Mouse (Mus musculus) ES-Bruce4 (cell line): ENCODE measurements around the gene Apc2. TPM values are rescaled to one million over a fixed set of nuclear protein-coding genes. Genes with fewer than 3 reads are reported as not detected.
"Not testable (repeated sequence)": the region's sequence is repeated elsewhere in the genome, so short reads cannot be mapped to it uniquely, and the experiment has no call there.

Experiments
- H3K27ac ChIP-seq: 2 replicates; pipeline ENCODE4 v1.5.1; 2012; ENCODE audit warnings: low read length, inconsistent platforms; ENCODE audit not compliant: insufficient read depth
- H3K27me3 ChIP-seq: 2 replicates; pipeline ENCODE4 v1.6.1; 2012; ENCODE audit warnings: mild to moderate bottlenecking, low read length, inconsistent platforms; ENCODE audit not compliant: control insufficient read depth, poor library complexity, insufficient read depth, severe bottlenecking
- H3K36me3 ChIP-seq: 2 replicates; pipeline ENCODE4 v1.6.1; 2012; ENCODE audit warnings: inconsistent platforms, mild to moderate bottlenecking, low read length, moderate library complexity; ENCODE audit not compliant: control insufficient read depth, poor library complexity, insufficient read depth, severe bottlenecking
- H3K4me1 ChIP-seq: one replicate; pipeline ENCODE4 v1.8.1; 2011; ENCODE audit warnings: low read length; ENCODE audit not compliant: control insufficient read depth, insufficient read depth
- H3K4me3 ChIP-seq: 2 replicates; pipeline ENCODE4 v1.5.1; 2011; ENCODE audit warnings: low read depth, mild to moderate bottlenecking, low read length
- H3K9ac ChIP-seq: 2 replicates; pipeline ENCODE4 v1.6.1; 2012; ENCODE audit warnings: low read depth, mild to moderate bottlenecking, inconsistent platforms; ENCODE audit not compliant: poor library complexity, severe bottlenecking
- H3K9me3 ChIP-seq: replicated peaks from 2 replicates; pipeline ENCODE4 v1.6.1; 2012; ENCODE audit warnings: mild to moderate bottlenecking, low read length, inconsistent platforms; ENCODE audit not compliant: control insufficient read depth, poor library complexity, insufficient read depth, severe bottlenecking
- CTCF ChIP-seq: IDR thresholded peaks from one replicate; pipeline ENCODE4 v1.8.1; 2011; ENCODE audit warnings: low read depth, low read length
- EP300 ChIP-seq: IDR thresholded peaks from 2 replicates; pipeline ENCODE4 v1.6.1; 2011; ENCODE audit warnings: low read depth, low read length; ENCODE audit not compliant: insufficient read depth
- POLR2A ChIP-seq: IDR thresholded peaks from one replicate; pipeline ENCODE4 v1.8.1; 2011; ENCODE audit warnings: low read length; ENCODE audit not compliant: insufficient read depth
- polyA plus RNA-seq: library from polyadenylated mRNA; stranded (reverse); fragments of >200 nt; gene quantifications from 2 replicates; pipeline ENCODE4 v1.2.4, GENCODE M21; 2011; ENCODE audit warnings: low read depth; ENCODE audit not compliant: missing spikeins, insufficient read depth, insufficient read length

Apc2 gene
- polyA plus RNA-seq = 3.2 and 3.8 TPM in 2 replicates

- H3K4me3 ChIP-seq = peak within 1 kb of the TSS; percentile 82
- no peaks in the 10 kb centered on the region for H3K9me3 ChIP-seq
- H3K36me3 ChIP-seq = peaks cover 25% of the 10 kb centered on the region
- H3K27ac ChIP-seq = peak within 1 kb of the TSS; percentile 48; the same call in 1 of the 2 replicates
- no peak within 1 kb of the TSS for H3K9ac ChIP-seq
- H3K27me3 ChIP-seq = no peaks in the 10 kb centered on the region
- TF ChIP-seq POLR2A (no peak), EP300 (no peak), CTCF (peak; percentile 73)
- peaks cover 3% of the 10 kb centered on the region for H3K4me1 ChIP-seq
Measured at GRCm38 (mm10) chr10:80295618-80296425, at the start of gene Apc2. Gene Apc2, plus strand, starts transcription at chr10:80295977.

GRCm38 (mm10) chr10:80247849-80248248 is 47.9 kb upstream of the Apc2 start:
- Histone ChIP-seq H3K4me1 (peaks cover 1% of the 10 kb centered on the region), H3K27ac (no peak overlapping the region), H3K27me3 (no peaks in the 10 kb centered on the region), H3K36me3 (0 out of 2 replicates have a peak, but pooled peaks cover 8% of the 10 kb centered on the region), H3K9me3 (no peaks in the 10 kb centered on the region), H3K9ac (no peak overlapping the region), H3K4me3 (0 out of 2 replicates have a peak overlapping the region, but pooled peaks have one; percentile 15)
- TF ChIP-seq CTCF (peak; percentile 38), EP300 (no peak), POLR2A (no peak)

- H3K36me3 ChIP-seq, H3K27ac ChIP-seq, H3K27me3 ChIP-seq, H3K9me3 ChIP-seq, H3K9ac ChIP-seq, H3K4me1 ChIP-seq: not testable (repeated sequence)
- H3K4me3 ChIP-seq = peak overlapping the region; percentile 95; the same call in 1 of the 2 replicates
Measured at GRCm38 (mm10) chr10:80248437-80248836, 47.3 kb upstream of the Apc2 start.

- peak within 1 kb of the TSS; percentile 95 for H3K4me3 ChIP-seq
- H3K9me3 ChIP-seq = no peaks in the 10 kb centered on the region
- TF ChIP-seq CTCF (no peak), POLR2A (peak; percentile 91), EP300 (peak; percentile 71; the same call in 1 of the 2 replicates)
- H3K36me3 ChIP-seq = no peaks in the 10 kb centered on the region
- H3K4me1 ChIP-seq = peaks cover 1% of the 10 kb centered on the region
- peak within 1 kb of the TSS; percentile 37; the same call in 1 of the 2 replicates for H3K27ac ChIP-seq
- H3K27me3 ChIP-seq = no peaks in the 10 kb centered on the region
- peak within 1 kb of the TSS; percentile 70 for H3K9ac ChIP-seq
Measured at GRCm38 (mm10) chr10:80248971-80249640, 46.7 kb upstream of the Apc2 start, which contains the start of gene Ndufs7. Gene Ndufs7, plus strand, starts transcription at chr10:80249121.

- Histone ChIP-seq H3K4me3 (peak overlapping the region; percentile 95), H3K9me3 (no peaks in the 10 kb centered on the region), H3K27ac (no peak overlapping the region), H3K27me3 (no peaks in the 10 kb centered on the region), H3K9ac (peak overlapping the region; percentile 70), H3K36me3 (no peaks in the 10 kb centered on the region), H3K4me1 (peaks cover 1% of the 10 kb centered on the region)
- no peak for TF ChIP-seq CTCF
- TF ChIP-seq POLR2A = no peak
- no peak for TF ChIP-seq EP300
Measured at GRCm38 (mm10) chr10:80250059-80250458, 45.7 kb upstream of the Apc2 start.

GRCm38 (mm10) chr10:80250573-80250972 is 45.2 kb upstream of the Apc2 start:
- H3K27ac ChIP-seq = no peak overlapping the region

More at GRCm38 (mm10) chr10:80250573-80250972, 45.2 kb upstream of the Apc2 start:
- no peaks in the 10 kb centered on the region for H3K9me3 ChIP-seq
- peaks cover 4% of the 10 kb centered on the region; the same call in 1 of the 2 replicates for H3K36me3 ChIP-seq
- H3K4me3 ChIP-seq = no peak overlapping the region
- no peaks in the 10 kb centered on the region for H3K27me3 ChIP-seq
- peaks cover 1% of the 10 kb centered on the region for H3K4me1 ChIP-seq
- no peak overlapping the region for H3K9ac ChIP-seq
- TF ChIP-seq EP300 (no peak), POLR2A (no peak), CTCF (no peak)
